Mouse (Mus musculus) megakaryocyte, embryonic 14.5 days (primary cell): ENCODE results near the gene Tmem204.

Source experiments
- FLI1 ChIP-seq: IDR thresholded peaks from 2 replicates; pipeline ENCODE4 v1.6.1; 2012; ENCODE audit warnings: low read length, inconsistent platforms, mixed read lengths
- GATA1 ChIP-seq: IDR thresholded peaks from 3 replicates; pipeline ENCODE4 v1.6.1; 2012; ENCODE audit warnings: mixed read lengths, low read length, inconsistent platforms, borderline replicate concordance

DNA sequence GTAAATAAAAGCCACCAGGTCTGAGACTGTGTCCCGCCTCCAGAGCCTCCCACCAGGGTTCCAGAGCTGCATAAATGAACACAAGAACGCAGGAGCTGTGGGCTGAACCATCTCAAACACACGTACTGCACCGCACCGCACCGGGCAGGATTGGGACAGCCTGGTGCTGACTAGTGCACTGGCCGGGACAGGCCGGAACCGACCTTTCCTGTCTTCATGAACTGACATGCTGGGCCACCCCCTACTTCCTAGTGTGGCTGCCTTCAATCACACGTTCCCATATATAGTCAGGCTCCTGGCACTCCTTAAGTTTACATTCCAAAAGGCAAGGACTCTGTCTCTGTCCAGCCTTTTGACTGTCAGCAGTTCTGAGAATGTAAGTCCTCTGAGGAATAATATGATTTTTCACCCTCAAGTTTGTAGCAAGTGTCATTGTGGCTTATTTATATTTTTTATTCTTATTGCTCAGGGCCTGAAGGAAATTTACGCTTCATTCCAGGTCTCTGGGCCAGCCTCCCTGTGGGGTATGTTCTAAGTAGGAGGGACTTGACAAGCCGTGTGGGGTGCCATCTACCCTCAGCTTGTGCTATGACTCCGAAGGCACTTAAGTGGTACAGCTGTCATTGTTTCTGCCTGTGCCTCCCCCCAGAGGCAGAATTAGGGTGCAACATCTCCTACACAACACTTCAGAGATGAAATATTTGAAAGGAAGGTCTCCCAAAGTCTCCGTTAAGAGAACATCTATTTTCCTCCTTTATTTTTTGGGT lies 1.1 kb downstream of the Tmem204 start:
- no peak for TF ChIP-seq GATA1
- TF ChIP-seq FLI1 = no peak
